8 mouse cellular contexts compared by ENCODE assay signal in genomic region chr4:149220042-149220473, GRCm38 (mm10). TPM values are rescaled to one million over a fixed set of nuclear protein-coding genes. Genes with fewer than 3 reads are reported as not detected.
DNase-seq lines count a peak whose midpoint lies in the region; ATAC-seq lines count a peak whose summit lies in the region.

No protein-coding gene starts in this region.

- 56% methylated on average over 5 of the region's 5 CpGs for WGBS in heart, embryonic 13.5 days
- 10% methylated on average over 5 of the region's 5 CpGs for WGBS in neural tube, embryonic 14.5 days

- no peak for ATAC-seq in heart, embryonic 13.5 days (ENCODE audit: extremely low read depth, insufficient number of reproducible peaks, low FRiP score, low TSS enrichment)
- peak; percentile 63; the same call in 1 of the 2 replicates for ATAC-seq in neural tube, embryonic 14.5 days (ENCODE audit: low read depth)
- ATAC-seq in erythroblast, adult 5-6 weeks (replicated peaks; ENCODE audit: low FRiP score, poor library complexity, severe bottlenecking): no peak

- no peak overlapping the region for H3K9ac ChIP-seq in heart, embryonic 13.5 days
- H3K9ac ChIP-seq in neural tube, embryonic 14.5 days (replicated peaks; ENCODE audit: low read depth, low read length): no peak overlapping the region

- no peak overlapping the region for H3K4me2 ChIP-seq in heart, embryonic 13.5 days
- H3K4me2 ChIP-seq in neural tube, embryonic 14.5 days (ENCODE audit: low read depth, low read length): no peak overlapping the region

- no peaks in the 10 kb centered on the region for H3K27me3 ChIP-seq in heart, embryonic 13.5 days (replicated peaks)
- no peaks in the 10 kb centered on the region for H3K27me3 ChIP-seq in neural tube, embryonic 14.5 days (ENCODE audit: control insufficient read depth, insufficient read depth, low read length)

- H3K4me1 ChIP-seq in heart, embryonic 13.5 days: peaks cover 18% of the 10 kb centered on the region
- peaks cover 11% of the 10 kb centered on the region for H3K4me1 ChIP-seq in neural tube, embryonic 14.5 days (ENCODE audit: control insufficient read depth, insufficient read depth, low read length)

- H3K36me3 ChIP-seq in heart, embryonic 13.5 days: peaks cover 86% of the 10 kb centered on the region
- peaks cover 65% of the 10 kb centered on the region for H3K36me3 ChIP-seq in neural tube, embryonic 14.5 days (ENCODE audit: control insufficient read depth, insufficient read depth, low read length)

- no peak overlapping the region for H3K4me3 ChIP-seq in heart, embryonic 13.5 days
- H3K4me3 ChIP-seq in neural tube, embryonic 14.5 days (ENCODE audit: low read depth, low read length): no peak overlapping the region

- DNase-seq in heart, adult 11 months: no peak
- DNase-seq in embryo, embryonic 11 days: peak; percentile 54
- peak; percentile 50 to 55 for DNase-seq in layer of hippocampus, adult 8-10 months (ENCODE audit: low spot score in 2 of 2)
- no peak for DNase-seq in thymus, postnatal 25 days
- DNase-seq in thymus, postnatal 4 days: no peak

- no peaks in the 10 kb centered on the region for H3K9me3 ChIP-seq in heart, embryonic 13.5 days
- H3K9me3 ChIP-seq in neural tube, embryonic 14.5 days (ENCODE audit: control insufficient read depth, low read length): no peaks in the 10 kb centered on the region

- H3K27ac ChIP-seq in heart, embryonic 13.5 days (replicated peaks): 0 out of 2 replicates have a peak overlapping the region, but pooled peaks have one; percentile 15
- peak overlapping the region; percentile 69 for H3K27ac ChIP-seq in neural tube, embryonic 14.5 days (ENCODE audit: low read depth, low read length)

RNA-seq across cellular contexts. Expression of gene Pgd, which starts 53.5 kb away (rescaled TPM):
- 77.3 and 86.6 TPM in 2 replicates for polyA plus RNA-seq in heart, embryonic 13.5 days (2015; fragmentation: Nextera tagmentation; extraction: Ambion mirVana)
- 10 to 100 TPM; 33.0 to 46.5 (median 40.5) TPM for total RNA-seq in layer of hippocampus, adult 8-10 months (2022)
- 42.6 and 43.1 TPM in 2 replicates for polyA plus RNA-seq in neural tube, embryonic 14.5 days (2014; fragmentation: Nextera tagmentation; extraction: Ambion mirVana)
- 37.7 and 62.5 TPM in 2 replicates for total RNA-seq in erythroblast, adult 5-6 weeks (2015; ENCODE audit: low replicate concordance)
- 29.4 and 32.2 TPM in 2 replicates for total RNA-seq in erythroblast, adult 5-6 weeks (2017; ENCODE audit: low replicate concordance)

Comparison
In these comparisons a context has a peak if more than half of its experiments do, and no peak if none do; other contexts are left out.
1. DNase-seq: peak in embryo, embryonic 11 days (single experiment) and layer of hippocampus, adult 8-10 months (2 of 2); none in heart, adult 11 months (single experiment), thymus, postnatal 25 days (single experiment) and thymus, postnatal 4 days (single experiment).